Mouse (Mus musculus) heart, postnatal 14 days (tissue): ENCODE measurements around the gene Git1. TPM values are rescaled to one million over a fixed set of nuclear protein-coding genes. Genes with fewer than 3 reads are reported as not detected.
A peak's percentile ranks its signal among the peaks of the same experiment; 100 is the strongest.

Source experiments
- DNase-seq, 2 experiments: peaks; one replicate each; pipeline ENCODE4 v3.0.0; 2021 to 2022
- intact Hi-C: fragments of 180-260 bp; cut with DNase I; formaldehyde crosslinking; loops from one replicate; pipeline ENCODE4 v1.15.1; 2025
- total RNA-seq, 2 experiments: library from RNA; stranded (reverse); gene quantifications; 2 replicates each; pipeline ENCODE4 v1.2.3; 2021

The Git1 gene
- total RNA-seq, 2 experiments from 2014 or later, result 49.1 to 50.0 TPM

DNA sequence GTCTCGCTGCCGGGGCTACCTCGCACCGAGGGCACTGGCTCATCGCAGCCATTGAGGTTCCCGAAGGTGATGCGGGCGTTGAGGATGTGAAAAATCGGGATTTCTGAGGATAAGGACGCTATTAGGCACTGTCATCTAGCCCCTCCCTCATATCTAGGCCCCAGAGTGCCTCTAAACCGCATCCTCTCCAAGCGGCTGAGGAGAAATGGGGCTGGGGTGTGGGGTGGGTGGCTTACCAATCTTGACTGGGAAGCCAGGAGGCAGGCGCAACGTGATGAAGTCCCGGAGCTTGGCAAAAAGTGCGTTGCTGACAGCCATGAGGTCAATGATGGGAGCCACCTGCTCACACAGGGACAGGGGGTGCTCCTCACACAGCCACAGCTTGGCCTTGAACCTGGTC is 20.6 kb upstream of the Git1 start:
- intact Hi-C loops, result no loop called here
- peak in 1 of 2 experiments; percentile 35 for DNase-seq

DNA sequence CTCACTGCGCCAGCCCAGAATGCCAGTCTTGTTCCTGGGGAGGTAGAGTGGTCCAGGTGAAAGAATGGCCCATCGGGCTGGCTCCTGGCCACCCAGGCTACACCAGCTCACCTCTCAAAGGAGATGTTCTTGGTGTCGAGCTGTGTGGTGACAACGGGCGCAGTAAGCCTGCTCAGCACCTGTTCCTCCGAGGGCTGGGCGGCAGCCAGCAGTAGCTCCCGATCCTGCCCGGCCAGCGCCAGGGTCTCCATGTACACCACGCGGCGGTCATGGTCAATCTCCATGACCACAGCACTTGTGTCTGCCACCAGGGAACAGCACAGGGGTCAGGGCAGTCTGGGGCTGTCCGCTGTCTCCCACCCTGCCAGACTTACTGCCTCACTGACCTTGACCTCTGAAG is 17.1 kb upstream of the Git1 start:
- no peak for DNase-seq
- intact Hi-C loops, result no loop called here

DNA sequence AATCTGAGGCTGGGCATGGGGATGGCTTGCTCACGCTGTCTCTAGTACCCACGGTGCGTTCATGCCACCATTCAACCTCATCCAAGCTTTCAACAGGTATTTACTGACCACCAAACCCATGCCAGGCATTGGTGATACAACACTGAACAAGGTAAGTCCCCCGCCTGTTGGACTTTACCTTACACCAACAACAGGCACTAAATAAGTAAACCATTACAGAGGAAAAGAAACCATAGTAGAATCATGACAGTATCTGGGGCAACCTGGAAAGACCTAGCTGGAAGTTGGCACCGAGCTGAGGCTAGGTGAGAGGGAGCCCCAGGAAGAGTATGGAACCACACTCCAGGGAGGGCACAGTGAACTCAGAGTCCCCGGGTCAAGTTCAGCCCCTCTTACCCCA is 16.5 kb upstream of the Git1 start:
- no peak for DNase-seq
- intact Hi-C loops, result no loop called here

DNA sequence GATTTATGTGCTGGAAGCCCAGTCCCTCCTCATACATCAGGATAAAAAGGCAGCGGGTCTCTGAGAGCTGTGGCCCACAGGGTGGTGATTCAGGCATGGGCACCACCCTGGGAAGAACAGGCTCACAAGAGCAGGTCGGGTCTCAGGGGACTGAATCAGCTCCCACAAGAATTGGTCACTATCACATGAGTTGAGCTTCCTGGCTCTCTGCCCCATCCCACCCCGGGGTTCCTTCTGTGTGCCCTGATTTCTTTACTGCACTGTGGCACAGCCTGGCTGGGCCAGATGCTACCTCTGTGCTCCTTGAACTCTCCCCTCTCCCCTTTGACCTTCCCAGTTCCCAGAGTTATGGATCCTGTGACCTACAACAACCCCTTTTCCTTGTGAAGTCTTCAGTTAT is 10.3 kb upstream of the Git1 start:
- DNase-seq, result no peak
- intact Hi-C loops, result no loop called here

DNA sequence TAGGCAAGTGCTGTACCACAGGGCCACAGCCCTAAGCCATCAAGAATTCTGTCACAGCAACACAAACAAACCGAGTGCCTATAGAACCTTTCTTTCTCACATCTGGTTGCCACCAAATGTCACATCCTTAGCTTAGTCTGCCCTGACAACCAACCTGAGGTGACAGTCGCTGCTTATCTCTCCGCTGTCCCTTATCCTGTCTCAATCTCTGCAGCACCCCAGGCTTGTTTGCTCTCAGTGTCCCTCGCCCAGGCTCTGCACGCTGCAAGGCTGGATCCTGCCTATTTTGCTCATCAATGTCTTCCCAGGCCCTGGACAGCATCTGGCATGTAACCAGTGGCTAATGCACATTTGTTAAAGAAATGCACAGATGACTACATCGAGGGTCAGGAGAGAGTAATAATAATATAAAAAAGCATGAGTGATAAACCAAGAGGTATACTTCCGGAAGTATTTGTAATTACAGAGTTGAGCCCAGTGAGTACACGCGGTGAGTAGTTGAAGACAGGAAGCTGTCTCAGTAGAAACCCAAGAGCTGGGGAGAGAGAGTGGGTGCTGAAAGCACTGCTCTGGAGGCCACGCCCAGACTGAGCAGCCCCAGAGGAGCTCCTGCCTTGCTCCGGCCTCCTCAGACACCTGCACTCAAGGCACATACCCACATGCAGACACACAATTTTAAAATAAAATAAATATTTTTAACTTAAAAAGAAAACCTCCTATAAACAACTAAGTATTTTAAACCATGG is 9.7 kb upstream of the Git1 start:
- DNase-seq, result no peak
- intact Hi-C loops, result no loop called here

DNA sequence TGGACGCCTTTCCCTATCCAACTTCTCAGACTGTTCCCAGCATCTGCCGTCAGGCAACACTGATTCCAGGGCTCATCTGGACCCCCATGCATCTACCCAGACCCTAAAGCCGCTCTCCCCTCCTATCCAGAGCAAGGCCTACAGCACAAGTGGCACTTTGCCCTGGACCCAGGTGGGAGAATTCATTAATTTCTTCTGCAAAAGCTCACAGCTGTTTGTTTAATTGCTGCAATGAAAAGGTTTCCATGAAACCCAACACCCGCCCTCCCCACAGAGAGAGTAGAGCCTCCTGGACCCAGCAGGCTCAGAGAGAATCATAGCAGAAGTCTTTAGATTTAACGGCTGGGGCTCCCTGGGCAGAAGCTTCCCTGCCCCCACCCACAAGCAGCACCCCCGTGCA is 8.1 kb upstream of the Git1 start:
- no peak for DNase-seq
- intact Hi-C loops, result no loop called here

DNA sequence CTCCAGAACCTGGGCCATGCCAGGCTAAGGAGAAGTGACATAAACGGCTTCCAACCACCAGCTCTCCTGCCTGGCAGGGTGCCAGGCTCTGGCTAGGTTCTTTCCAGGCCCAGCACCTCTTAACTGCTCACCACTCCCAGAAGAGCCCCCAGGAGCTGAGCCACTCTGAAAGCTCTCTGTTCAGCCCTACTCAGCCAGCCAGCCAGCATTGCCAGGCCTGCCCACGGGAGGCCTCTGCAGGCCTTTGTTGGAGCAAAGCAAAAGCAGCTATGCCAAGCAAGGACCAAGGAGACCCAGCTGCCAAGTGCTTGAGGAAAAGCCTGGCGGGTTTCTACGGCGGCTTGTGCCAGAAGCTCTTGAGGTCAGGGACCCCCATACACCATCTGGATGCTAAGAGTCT is 6.6 kb upstream of the Git1 start:
- intact Hi-C loops, result no loop called here
- no peak for DNase-seq

DNA sequence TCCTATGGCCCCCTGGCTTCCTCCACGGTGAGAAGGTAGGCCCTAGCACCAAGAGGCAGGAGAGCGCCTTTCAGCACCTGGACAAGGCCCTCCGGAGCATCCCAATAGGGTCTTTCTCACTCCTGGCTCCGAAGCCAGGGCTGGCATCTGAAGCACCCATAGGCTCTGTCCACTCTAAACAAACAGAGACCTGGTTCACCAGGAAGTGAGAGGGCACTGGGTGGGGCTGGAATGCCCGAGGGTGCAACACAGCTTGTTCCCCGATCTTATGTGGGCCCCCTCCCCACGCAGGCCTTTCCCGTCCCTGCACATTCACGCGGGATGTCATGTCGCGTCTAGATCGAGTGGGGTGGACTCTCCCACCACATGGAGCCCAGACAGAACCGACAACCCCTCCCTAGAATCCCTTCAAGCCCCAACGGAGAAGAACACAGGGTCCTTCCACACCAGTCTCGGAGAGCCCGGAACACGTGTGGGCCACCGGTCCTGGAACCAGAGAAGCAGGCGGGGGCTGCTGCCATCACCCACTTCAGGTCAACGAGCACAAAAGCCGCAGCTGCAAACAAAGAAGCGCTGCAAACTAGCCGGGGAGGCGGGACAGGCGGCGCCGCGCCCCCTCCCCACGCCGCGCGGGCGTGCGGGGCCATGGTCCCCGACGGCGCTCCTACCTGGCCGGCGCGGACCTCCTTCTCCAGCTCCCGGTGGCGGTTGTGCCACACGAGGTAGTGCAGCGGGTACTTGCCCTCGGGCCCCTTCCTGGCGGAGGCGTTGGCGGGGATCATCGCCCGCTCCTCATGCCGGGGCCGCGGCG is 4.4 kb upstream of the Git1 start:
- intact Hi-C loops, result no loop called here

DNA sequence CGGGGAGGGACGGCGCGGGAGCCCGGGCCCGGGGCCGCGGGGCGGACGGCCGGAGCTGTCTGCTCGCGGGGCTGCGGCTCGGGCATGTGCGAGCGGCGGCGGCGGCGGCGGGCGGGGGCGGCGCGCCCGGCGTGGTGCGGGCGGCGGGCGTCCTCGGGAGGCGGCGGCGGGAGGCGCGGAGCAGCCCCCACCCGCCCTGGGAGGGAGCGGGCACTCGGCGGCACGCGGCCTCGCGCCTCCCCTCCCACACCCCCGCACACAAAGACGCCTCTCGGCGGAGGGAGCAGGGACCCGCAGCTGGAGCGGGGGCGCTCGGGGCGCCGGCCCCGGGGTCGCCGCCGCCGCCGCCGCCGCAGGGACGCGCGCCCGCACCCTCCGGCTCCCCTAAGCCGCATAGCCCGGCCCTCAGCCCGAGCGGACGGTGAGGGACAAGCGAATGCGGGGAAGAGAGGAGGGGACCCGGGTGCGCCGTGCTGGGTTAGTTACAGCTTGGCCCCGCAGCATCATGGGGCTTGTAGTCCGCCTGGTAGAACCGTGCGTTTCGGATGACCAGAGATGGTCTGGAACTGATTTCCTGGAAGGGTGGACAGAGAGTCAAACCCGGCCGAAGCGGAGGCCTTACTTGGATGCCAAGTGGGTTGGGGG is 3.6 kb upstream of the Git1 start, which contains the start of gene Ankrd13b:
TSS of gene Ankrd13b (minus strand) at position 88 of the 645 bp plus-strand sequence.
- peak; percentile 76 to 79 for DNase-seq
- intact Hi-C loops, result loop anchor here (2.0 to 5.0 kb wide), 2 partner anchors 141 to 172 kb away; no protein-coding TSS in a partner anchor

More for the DNA sequence above, 4.4 kb upstream of the Git1 start:
- DNase-seq, result no peak

DNA sequence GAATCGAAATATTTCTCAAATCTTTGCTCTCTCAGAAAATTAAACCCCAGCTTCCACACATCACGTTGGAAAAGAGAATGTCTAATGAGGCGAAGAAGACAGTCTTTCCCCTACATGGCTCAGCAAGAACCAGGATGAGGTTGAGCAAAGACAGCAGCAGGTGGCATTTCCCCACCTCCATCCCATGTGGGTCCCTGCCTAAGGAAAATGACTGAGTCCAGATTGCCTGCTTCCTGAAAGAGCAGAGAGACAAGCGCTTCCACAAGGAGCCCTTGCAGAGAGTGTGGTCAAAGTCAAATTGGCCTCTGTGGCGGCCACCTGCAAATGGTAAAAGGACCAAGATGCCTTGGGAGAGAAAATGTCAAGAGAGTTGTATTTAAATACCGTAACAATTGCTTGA is 2.9 kb upstream of the Git1 start:
- intact Hi-C loops, result loop anchor here (2.0 to 5.0 kb wide), 2 partner anchors 140 to 173 kb away; no protein-coding TSS in a partner anchor
- DNase-seq, result no peak

DNA sequence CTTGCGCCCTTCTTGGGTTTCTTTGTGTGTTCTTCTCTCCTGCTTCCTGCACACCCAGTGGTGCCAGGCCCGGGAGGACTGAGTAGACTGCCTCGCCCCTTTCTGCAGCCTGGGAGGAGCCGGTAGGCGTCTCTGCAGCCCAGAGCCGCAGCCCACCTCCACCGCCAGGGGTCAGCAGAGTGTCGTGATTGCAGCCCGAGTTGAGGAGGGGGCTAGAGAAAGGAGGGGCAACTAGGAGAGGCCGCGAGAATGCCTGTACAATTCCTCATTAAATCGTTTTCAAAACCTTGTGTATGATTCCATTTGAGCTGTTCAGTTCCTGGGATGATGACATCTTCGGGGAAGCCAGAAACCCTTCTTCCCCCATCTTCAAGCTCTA is 2.2 kb upstream of the Git1 start:
- DNase-seq, result peak; percentile 92 to 95
- intact Hi-C loops, result loop anchor here (1.0 to 5.0 kb wide), 3 partner anchors 10 to 174 kb away; no protein-coding TSS in a partner anchor

DNA sequence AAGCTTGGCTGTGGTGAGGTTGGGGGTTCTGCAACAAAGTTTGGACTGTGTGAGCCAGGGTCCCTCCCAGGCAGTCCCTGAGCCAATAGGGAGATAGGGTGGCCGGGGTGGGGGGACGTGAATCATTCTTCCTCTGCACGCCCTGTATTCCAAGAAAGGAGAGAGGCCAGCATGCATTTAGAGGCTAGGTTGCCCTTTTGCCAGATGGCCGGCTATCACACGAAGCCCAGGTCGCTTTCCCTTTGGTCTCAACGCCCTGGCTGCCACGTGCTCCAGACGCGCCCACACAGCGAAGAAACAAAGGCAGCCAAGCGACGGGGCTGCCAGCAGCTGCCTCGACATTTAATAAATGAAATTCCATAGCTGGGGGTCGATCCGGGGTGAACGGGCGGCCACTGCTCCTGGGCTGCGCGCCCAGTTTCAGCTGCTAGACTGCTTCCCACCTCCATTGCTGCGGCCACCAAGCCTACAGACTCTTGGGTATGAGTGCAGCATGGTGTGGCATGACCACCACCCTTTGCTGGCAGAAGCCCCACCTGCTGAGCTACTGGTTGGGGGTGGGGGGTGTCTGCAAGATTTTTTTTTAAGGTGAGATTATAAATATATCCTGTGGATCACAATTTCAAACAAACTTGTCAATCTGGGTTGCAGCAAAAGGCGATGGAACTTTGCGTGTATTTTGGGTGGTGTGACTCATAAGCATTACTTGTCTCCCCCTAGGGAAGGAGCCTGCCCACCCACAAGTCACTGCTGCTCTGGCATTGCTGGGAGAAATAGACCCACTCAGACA is 1.7 kb upstream of the Git1 start:
- intact Hi-C loops, result loop anchor here (1.0 to 5.0 kb wide), 3 partner anchors 10 to 174 kb away; no protein-coding TSS in a partner anchor

DNA sequence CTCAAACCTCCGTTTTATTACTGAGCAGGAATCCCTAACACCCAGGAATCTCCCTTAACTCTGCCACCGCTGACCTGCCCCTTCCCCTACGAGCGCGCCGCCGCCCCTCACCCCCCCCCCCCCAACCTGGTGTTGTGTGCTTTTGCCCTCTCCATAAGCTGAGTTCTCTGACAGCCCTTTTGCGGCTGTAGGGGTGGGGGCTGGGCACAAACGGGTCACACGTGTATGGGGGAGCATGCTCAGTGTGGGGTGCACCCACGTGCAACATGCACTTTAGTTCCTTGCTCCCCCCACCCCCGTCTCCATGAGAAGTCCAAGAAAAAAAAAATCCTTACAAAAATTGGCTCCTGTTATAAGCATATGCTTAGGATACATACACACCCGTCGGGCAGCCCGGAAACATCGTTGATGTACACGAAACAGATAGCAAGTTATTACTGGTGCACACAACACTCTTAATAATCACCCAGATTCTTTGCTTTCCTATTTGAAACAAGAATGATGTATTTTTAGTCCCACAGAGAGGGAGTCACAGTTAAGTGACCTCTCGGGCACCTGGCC is 971 bp upstream of the Git1 start:
- intact Hi-C loops, result loop anchor here (5.0 kb wide), 1 partner anchor 175 kb away; no protein-coding TSS in a partner anchor
- DNase-seq, result no peak

More for the DNA sequence above, 1.7 kb upstream of the Git1 start:
- DNase-seq, result peak; percentile 62 to 77

DNA sequence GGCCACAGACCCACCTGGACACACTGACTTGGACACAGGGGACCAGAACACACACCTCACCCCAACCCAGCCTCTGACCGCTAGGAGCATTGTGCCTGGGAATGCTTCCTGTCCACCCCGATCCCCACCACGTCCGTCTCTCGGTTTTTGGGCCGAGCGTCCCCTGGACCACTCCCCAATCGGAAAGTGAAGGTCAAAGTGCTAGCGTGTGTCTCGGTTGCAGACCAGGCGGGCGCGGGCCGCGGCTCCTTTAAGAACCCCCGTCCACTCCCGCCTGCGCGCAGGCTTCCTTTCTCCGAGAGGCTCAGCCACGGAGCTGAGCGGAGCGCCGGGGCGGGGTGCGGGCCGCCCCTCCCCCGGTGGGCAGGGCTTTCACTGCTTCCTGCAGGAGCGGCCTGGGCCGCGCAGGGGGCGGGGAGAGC is 440 bp upstream of the Git1 start:
- peak; percentile 95 to 96 for DNase-seq
- intact Hi-C loops, result loop anchor here (5.0 kb wide), 1 partner anchor 176 kb away; no protein-coding TSS in a partner anchor

DNA sequence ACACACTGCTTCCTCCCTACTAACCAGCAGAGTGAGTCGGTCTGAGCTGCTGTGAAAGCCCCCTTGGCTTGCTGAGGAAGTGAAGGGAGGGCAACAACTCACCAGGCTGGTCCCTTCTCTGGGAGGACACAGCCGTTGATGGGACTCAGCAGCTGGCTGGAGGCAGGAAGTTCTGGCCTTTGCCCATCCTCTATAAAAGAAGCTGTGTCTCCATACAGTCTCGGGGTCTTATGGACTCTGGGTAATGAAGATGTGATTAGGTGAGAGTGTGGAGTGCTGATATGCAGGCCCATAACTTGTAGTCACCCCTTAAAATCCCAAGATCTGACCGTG is 948 bp downstream of the Git1 start:
- DNase-seq, result no peak
- intact Hi-C loops, result loop anchor here (5.0 kb wide), 1 partner anchor 177 kb away; no protein-coding TSS in a partner anchor

DNA sequence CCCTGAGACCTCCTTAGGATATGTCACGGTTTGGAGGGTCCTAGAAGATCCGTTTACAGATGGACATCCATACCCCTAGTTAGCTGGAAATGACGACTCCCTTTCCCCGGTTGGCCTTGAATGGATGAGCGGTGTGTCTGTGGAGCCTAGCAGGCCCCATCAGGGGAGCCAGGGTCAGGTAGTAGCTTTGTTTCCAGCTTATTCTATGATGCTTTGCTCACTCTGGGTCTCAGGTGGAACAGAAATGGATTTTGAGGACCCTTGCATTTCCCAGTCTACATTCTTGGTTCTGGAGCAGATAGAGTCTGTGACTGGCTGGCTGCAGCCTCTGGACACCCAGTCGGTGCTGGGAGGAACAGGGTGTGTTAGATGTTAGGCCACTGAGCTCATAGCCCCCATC is 1.4 kb downstream of the Git1 start:
- intact Hi-C loops, result loop anchor here (5.0 kb wide), 1 partner anchor 177 kb away; no protein-coding TSS in a partner anchor
- DNase-seq, result no peak

DNA sequence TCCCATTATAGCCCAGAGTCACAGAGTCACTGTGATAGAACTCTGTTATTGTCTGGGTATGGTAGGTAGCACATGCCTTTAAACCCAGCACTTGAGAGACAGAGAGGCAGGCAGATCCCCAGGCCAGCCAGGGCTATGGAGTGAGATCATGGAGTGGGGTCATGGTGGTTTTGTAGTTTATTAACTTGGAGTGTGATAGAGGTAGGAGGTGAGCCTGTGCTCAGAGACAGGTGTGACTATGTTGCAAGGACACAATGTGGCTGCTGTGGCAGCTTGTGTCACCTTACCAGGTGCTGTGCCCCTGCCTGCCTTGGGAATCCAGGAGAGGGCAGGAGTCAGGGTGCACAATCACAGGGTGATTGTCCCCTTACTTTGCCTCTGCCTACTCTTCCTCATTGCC is 2.1 kb downstream of the Git1 start:
- intact Hi-C loops, result no loop called here
- no peak for DNase-seq

DNA sequence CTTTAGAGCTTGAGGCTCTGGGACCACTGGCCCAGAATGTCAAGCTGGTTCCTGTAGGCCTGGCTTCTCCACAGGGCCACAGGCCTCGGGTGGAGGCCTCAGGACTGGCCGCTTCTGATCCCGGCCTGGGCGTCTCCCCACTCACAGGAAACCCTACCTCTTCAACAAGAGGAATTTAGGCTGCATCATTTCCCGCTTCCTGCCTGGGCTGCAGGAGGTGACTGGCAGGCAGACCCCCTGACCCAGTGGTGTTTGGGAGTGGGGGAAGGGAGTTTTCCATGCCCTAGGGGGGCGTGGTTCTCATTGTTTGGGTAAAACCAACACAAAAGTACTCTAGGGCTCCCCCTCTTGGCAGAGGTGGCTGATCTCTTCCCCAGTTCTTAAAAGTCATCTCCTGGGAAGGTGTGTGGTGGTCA is 4.0 kb downstream of the Git1 start:
- peak; percentile 68 to 82 for DNase-seq
- intact Hi-C loops, result no loop called here

DNA sequence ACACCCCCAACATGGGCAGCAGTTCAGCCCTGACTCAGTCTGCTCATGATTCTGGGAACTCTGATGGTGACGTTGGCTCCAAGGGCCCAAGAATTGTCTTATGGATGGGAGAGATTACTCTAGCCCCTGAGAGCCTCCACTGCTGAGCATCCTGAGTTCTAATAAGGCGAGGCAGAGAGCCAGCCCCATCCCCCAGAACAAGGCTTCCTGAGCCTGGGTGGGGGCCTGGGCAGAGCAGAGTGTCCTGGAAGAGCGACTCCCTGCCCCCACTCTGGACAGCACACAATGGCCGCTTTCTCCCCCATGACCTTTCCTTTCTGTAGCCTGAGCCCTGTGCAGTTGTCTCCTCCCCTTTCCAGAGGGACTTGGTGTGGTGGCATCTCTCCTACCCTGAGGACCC is 4.5 kb downstream of the Git1 start:
- DNase-seq, result peak; percentile 53 to 65
- intact Hi-C loops, result no loop called here
